Mouse (Mus musculus): Measurements from ENCODE around the gene Ptprk. TPM values are rescaled to one million over a fixed set of nuclear protein-coding genes. Genes with fewer than 3 reads are reported as not detected.

Ptprk gene
- total RNA-seq, 2 experiments from 2014 or later = 5.1 to 5.2 TPM

DNA sequence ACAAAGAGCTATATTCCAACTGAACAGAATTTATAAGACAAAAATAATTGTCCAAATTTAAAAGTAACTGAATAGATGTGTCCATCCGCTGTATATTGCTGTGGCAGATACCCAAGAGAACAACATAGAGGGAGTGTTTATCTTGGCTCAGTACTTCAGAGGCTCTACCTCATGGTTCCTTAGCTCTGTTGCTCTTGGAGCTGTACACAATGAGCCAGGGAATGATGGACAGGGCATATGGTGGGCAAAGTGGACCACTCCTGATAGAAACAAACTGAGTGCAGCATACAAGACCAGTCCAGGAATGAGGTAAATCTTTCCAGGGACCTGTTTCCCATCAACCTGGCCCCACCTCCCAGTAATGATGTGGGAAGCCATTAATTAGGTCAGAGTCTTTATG lies 468.1 kb downstream of the Ptprk start:
- DNase-seq = no peak

- DNase-seq = no peak
Observed at GRCm38 (mm10) chr10:28550549-28550948, 475.9 kb downstream of the Ptprk start.

DNA sequence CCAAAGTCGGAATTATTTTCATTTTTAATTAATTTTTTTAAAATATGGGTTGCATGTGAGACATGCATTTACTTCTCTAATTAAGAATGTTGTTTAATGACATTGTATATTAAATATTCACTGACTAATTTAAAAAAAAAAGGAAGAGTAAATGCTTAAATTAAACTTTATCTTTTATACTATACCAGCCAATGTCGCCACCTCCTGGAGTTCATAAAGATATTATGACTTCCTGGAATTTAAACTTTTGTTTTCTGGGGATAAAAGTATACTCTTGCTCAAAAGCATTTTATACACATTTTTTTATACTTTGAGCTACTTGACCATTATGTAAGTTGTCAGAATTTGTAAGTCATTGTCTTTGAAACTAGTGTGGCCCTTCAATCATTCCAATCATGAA lies 477.4 kb downstream of the Ptprk start:
- no peak for DNase-seq

- no peak for DNase-seq
Observed at GRCm38 (mm10) chr10:28564110-28564674, 489.6 kb downstream of the Ptprk start.

DNA sequence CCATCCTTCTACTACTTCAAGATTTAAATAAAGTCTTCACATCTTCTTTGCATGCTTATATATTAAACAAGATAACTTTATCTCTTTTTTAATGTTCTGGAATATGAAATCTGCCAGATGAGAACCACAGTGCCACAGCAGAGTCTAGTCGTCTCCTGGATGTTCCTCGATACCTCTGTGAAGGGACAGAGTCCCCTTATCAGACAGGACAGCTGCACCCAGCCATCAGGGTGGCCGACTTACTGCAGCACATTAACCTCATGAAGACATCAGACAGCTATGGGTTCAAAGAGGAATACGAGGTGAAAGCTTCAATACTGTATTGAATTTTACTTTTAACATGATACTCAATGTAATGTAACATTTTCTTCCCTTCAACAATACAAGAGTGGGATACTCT lies 491.8 kb downstream of the Ptprk start:
- DNase-seq = no peak

DNA sequence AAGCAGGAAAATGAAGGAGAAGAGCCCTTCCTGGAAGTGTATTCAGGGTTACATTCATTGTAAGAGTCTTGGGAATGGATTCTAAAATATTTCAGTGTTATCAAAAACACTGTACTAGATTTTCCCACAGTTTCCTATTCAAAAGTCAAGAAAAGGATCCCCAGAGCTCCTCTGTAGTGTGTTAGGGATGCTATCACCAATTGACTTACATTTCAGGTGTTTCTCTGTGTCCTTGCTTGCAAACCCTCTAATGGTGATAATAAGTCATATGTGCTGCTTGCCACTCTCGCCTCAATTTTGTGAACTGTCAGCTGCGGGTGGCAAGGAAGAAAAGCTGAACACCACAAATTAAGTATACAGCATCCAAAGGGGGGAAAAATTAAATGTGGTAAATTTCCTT lies 492.2 kb downstream of the Ptprk start:
- DNase-seq = no peak

DNA sequence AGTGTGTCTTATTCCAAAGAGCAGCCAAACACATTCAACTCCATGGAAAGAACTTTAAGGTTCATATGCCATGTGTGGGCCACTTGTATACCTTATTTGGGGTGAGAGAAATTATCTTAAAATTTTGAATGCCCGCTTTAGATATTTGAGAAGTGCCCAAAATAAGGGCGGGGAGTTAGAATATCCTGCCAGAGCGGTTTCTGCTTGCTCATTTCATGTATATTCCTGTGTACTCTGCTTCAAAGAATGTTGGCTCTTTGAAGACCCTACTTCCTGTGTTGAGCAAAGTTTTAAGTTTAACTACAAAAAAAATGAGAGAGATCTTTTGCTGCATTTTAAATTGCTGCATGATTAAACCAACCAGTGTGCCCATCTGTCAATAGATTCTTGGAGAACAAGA lies 492.8 kb downstream of the Ptprk start:
- DNase-seq = no peak

- DNase-seq = no peak
Observed at GRCm38 (mm10) chr10:28568047-28568446, 493.4 kb downstream of the Ptprk start.

DNA sequence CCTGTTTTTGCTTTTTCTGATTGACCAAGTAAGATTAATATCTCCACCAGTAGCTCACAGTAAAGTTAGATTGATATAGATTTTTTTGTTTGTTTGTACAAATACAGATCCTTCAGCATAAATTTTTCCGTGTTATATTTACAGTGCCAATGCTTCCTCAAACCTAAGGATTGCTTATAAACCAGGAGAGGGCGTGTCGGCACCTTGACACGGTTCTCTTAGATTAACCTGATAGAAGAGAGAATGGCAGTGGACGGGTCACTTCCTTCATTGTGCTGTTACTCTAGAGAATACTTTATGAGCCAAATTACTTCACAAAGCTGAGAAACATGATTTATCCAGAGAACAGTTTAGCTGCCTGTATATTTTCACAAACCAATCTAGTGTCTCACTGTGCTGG lies 505.0 kb downstream of the Ptprk start:
- DNase-seq = no peak

DNA sequence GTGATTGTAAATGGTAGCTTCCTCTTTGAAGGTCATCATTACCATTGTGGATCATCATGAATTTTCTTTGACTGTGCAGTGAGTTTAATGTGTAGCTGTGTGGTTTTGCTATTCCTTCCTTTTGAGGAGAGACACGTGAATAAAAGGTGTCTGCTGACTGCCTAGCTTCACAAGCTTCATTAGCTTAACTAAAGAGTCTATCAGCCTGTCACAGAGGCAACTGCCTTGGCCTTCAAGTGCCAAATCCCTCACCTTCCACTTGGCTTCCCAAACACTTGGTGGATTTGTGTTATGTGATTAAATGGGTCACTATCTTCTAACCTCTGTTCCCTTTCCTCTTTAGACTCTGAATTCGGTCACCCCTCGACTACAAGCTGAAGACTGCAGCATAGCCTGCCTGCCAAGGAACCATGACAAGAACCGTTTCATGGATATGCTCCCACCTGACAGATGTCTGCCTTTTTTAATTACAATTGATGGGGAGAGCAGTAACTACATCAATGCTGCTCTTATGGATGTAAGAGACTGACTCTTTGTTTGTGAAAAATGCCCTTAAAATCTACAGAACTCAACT lies 512.0 kb downstream of the Ptprk start:
- no peak for DNase-seq

DNA sequence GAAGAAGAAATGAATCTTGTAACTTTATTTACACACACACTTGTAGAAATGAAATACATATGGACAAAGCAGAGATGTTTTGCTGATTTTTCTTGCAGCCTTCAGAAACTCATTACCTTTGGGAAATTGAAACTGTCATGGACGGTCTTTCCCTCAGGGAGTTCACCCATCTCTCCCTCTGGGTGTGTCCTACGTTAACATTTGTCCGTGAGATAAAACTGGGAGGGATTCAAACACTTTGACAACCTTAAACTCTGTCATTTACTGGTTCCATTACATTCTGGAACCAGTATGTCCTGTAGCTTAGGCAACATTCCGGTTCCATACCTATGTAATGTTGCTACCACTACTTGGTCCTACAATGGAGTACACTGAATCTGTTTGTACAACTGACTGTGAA lies 513.8 kb downstream of the Ptprk start:
- DNase-seq = no peak

- no peak for DNase-seq
Observed at GRCm38 (mm10) chr10:28590822-28591221, 516.2 kb downstream of the Ptprk start.

- no peak for DNase-seq
Observed at GRCm38 (mm10) chr10:28593566-28594292, 519.1 kb downstream of the Ptprk start.

DNA sequence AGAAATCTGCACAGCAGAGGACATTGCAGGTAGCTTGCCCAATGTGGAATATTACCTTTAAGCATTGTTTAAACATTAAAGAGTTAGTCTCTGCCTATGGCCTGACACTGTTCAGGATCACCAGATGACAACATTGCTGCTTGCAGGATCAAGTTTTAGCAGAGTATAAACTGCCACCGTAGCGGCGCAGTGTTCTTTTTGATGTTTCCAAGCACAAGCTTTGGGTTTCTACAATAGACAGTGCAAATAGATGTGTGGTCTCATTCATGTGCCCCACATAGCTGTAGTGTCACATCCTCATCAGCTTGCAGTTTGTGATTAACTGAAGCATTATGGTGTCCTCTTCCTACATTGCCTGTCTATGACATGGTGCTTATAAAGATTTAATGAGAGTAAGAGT lies 522.3 kb downstream of the Ptprk start:
- no peak for DNase-seq

- no peak for DNase-seq
Observed at GRCm38 (mm10) chr10:28609136-28609535, 534.5 kb downstream of the Ptprk start.

- no peak for DNase-seq
Observed at GRCm38 (mm10) chr10:28614396-28614795, 539.8 kb downstream of the Ptprk start.

DNA sequence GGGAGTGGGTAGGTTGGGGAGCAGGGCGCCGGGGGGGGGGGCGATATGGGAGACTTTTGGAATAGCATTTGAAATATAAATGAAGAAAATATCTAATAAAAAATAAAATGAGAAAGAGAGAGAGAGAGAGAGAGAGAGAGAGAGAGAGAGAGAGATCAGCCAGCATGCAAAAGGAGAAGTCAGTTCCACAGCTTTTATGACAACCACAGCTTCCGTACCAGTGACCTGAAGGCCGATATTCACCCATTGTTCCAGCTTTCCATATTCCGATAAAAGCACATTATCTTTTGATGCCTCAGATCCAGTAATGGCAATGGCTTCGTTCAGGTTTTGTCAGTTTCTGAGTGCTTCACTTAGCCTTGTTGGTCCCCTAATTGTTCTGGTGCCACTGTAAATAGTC lies 542.6 kb downstream of the Ptprk start:
- no peak for DNase-seq

DNA sequence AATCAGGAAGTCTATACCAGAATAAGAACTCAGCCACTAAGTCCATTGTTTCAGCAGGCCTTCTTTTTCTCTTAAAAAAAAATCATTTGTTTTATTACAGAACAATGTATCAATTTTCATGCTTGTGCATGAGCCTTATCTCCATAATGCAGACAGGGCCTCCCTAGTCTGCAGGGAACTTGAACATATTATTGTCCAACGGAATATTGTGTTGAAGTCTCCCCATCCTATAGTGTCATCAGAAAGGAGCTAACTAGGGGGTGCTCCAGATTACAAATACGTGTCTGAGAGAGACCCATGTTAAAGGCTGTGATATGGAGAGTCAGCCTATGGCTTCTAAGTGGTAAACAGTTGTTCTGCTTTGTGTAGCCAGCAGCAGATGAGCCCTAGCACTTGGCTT lies 543.4 kb downstream of the Ptprk start:
- DNase-seq = no peak

GRCm38 (mm10) chr10:28619415-28619814 lies 544.8 kb downstream of the Ptprk start:
- DNase-seq = no peak

- DNase-seq = no peak
Observed at GRCm38 (mm10) chr10:28636096-28636495, 561.5 kb downstream of the Ptprk start.

DNA sequence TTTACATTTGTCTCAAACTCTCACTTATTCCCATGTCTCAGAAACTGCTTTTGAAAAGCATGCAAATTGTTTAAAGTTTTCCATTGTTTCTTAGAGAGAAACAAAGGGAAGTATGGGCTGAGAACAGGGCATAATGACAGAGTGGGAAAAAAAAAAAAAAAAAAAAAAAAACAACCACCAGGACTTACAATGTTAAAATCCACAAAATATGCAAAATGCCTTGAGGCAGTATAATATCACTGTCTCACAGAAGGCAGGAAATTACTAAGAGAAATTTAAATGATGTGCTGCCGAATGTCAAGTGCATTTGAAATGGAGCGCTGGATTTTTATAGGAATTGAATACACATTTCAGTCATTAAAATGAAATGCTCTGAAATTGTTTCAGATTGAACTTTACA lies 567.3 kb downstream of the Ptprk start:
- no peak for DNase-seq
